Mouse (Mus musculus) T-cell, adult 2 months (primary cell): ENCODE results near the gene Rit1.
"Not testable (repeated sequence)": the region's sequence is repeated elsewhere in the genome, so short reads cannot be mapped to it uniquely, and the experiment has no call there.

ENCODE experiments used
- DNase-seq: peaks from one replicate; pipeline ENCODE4 v3.0.0; 2022; ENCODE audit warnings: low spot score

The Rit1 gene

DNA sequence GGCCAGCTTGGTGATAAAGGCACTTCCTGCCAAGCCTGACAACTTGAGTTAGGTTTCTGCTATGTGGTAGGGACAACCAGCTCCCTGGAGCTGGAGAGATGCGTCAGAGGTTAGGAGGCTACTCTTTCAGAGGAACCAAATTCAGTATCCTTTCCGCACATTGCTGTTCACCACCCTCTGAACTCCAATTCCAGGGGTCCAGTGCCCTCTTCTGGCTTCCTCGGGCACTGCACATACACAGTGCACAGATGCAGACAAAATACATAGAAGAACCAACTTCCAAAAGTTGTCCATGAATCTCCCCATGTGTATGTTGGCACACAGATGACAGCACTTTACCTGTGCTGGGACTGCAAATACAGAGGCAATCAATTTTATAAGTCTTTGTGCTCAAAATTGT is 22.0 kb downstream of the Rit1 start:
- peak; percentile 60 for DNase-seq

DNA sequence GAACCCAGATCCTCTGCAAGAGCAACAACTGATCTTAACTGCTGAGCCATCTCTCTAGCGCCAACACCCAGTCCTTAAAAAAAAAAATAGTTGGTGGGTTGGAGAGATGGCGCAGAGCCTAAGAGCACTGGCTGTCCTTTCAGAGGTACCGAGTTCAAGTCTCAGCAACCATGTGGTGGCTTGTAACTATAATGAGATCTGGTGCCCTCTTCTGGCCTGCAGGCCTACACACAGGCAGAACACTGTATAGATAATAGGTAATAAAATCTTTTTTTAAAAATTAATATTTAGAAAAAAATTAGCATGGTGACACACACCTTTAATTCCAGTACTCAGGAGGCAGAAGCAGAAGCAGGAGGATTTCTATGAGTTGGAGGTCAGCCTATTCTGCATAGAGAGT is 23.5 kb downstream of the Rit1 start:
- no peak for DNase-seq

DNA sequence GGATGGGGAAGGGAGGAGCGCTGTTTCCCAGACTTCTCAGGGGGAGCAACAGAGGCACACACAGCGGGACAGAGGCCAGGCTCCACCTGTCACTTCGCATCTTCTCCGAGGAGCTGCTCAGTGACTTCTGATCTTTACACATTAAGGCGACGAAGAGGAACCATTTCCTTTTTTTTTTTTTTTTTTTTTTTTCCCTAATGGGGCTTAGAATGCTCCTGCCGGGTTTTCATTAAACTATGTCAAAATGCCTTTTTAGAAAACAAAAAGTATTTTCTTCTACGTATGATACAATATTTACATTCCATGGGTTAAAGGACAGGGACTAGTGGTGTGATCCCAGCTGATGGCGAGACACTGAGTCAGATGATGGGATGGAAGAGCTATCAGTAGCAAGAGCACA is 28.9 kb downstream of the Rit1 start:
- DNase-seq, result no peak

DNA sequence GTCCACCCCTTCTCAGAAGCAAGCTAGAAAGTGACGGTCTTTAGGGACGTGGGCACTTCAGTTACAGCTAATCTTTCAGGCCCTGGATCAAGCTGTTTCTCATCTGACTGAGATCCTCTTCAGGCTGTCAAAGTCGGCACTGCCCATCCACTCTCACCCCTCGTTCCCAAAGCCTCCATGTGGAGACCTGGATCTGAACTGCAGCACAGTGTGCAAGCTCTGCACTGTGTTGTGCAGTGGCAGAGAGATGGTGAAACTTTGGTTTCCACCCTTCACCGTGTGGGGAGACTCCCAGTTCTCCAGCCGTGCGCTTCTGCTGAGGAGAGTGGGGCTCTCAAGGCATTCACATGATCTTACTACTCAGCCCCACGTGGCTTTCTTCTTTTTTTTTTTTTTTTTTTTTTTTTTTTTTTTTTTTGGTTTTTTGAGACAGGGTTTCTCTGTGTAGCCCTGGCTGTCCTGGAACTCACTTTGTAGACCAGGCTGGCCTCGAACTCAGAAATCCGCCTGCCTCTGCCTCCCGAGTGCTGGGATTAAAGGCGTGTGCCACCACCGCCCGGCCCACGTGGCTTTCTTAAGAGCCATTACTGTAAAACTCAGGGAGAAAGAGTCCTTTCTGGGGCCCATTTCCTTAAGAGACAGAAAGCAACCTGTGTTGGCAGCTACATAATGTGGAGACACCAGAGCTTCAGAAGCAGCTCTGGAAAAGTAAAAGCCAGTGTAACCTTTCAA is 29.7 kb downstream of the Rit1 start:
- DNase-seq, result no peak

DNA sequence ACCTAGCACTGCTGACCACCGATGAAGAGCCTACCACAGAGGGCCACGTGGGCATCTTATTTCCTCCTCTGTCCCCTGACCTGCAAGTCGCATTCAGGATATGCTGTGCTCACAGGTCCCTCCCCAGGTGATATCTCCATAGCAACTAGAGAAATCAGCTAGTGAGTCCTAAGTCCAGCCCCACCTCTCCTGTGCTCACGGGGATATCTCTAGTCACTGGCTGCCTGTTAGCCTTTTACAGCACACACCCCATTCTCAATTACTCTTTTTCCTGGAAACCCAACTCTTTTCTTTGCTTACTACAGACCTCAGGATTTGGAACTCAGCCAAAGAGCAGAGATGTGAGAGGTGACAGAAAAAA is 30.2 kb downstream of the Rit1 start:
- no peak for DNase-seq

DNA sequence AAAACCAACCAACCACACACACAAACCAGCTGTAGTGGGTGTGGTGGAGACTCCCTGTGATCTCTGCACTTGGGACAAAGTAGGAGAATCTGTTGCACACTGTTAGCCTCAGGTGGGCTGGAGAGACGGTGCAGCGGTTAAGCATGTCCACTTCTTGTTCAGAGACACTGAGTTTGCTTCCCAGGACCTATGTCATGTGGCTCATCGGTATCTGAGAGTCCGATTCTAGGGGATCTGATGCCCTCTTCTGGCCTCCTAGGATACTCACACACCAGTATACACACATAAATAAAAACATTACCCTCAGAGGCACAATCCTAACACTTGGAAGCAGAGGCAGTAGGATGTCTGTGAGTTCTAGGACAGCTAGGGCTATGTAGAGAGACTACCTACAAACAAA is 37.6 kb downstream of the Rit1 start:
- no peak for DNase-seq

DNA sequence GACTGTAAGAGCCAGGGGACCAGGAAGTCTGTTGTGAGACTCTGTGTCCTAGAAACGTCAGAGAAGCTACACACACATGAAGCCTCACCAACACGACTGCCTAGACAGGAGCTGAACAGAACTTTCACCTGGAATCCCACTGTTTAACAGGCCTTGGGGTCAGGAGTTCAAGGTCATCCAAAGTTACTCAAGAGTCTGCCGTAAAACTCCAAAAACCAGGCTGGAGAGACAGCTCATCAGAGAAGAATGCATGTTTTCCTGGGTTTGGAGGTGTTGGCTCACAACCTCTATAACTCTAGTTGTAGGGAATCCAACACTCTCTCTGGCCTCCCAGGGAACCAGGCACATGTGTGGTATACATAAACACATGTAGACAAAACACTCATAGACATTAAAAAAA is 38.9 kb downstream of the Rit1 start:
- DNase-seq, result no peak

DNA sequence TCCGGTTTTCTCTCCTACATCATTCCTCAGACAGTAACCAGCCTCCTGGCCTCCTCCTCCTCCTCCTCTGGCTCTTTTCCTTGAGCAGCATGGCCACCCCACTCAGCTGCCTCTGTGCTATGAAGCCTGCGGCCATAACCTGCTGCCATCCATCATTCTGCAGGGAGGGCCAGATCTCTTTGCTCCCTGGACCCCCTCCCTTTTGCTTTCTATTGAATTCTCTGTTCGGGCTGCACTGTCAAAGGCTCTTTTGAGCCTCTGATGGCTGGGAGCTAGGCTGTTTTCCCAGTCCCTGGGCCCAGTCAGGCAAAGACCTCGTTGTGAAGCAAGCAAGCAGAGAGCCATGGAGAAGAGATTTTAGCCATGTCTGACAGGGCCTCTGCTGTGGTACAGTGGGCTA is 39.6 kb downstream of the Rit1 start:
- DNase-seq, result no peak

DNA sequence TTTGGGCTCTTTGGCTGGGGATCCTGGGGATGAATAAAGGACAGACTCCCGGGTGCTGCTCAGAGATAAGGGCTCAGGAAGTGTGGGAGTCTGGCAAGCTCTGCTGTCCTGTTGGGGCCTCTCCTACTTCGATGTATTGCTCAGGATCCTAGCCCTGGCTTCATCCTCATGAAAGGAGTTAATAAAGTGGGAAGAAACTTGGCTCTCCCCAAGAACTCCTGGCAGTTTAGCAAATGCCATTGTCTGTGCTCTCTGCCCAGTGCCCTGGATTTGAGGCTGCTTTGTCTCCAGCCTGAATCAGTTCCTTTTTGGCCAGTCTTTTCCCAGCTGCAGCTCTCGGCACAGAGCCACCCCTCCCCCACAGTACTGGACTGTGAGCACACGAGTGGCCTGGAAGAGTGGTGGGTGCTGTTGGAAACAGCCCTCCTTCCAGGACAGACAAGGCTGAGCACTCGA is 41.4 kb downstream of the Rit1 start:
- DNase-seq, result no peak

DNA sequence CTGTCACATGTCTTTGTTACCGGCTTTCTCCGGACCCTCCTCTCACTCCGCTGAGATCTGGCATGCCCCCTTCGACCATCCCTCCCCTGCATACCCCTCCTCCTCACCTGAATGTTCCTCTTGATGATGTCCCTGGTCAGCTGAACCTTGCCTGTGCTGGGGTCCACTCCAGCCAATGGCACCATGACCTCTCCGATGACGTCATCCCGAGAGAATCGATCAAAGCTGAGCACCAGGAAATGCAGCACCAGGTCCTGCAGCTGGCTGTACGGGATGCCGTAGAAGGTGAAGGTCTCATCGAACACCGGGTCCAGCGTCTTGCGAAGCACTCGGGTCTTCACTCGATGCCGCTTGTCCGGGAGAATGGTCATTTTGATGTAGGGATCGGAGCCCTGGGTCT is 45.0 kb downstream of the Rit1 start:
- no peak for DNase-seq

DNA sequence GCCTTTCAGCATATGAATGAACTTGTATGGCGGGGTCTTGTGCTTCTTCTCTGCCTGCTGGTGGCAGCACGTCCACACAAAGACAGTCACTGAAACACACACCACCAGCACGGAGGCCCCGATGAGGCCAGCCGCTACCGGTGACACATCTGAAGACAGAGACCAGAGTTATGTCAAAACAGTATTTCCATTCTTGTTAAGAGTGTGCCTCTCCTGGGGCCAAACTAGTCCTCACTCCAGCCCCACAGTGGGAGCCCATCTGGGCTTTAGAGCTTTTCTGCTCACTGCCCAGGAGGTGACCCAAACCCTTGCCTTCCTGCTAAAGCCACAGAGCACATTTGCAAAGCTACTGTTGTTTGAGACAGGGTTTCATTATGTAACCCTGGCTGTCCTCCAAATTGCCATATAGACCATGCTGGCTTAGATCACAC is 45.8 kb downstream of the Rit1 start:
- DNase-seq, result peak; percentile 19

DNA sequence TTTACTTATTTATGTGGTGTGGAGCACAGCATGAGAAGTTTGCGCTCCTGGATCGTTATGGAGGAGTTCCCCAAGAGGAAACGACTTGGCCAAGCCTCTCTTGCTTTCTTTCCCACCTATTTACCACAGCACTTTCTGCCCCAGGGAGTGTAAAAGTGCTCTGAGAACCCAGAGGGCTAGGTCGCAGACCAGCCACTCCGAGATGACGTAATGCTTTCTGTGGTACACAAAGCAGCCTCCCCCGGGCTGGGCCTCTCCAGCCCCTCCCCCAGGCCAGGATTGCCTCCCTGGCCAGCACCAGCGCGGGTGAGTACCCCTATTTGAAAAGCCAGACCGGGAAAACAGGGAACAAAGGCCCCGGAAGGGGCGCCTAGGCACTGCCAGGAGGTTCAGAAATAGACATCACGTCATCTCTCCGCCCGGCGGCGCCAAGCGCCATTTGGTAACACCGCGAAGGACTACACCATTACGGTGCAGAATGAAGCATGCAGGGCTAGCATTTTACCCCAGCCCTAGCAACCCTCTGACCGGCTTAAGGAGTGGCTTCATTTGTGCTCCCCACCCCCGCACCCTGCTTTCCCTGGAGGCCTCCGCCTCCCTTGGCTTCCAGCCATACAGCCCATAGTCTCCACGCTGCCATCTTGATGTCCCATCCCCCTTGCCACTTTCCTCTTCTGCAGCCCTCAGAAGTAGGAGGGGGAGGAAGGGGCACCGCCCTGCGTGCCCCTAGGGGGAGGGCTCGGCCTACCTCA is 54.7 kb downstream of the Rit1 start:
- peak; percentile 67 for DNase-seq

DNA sequence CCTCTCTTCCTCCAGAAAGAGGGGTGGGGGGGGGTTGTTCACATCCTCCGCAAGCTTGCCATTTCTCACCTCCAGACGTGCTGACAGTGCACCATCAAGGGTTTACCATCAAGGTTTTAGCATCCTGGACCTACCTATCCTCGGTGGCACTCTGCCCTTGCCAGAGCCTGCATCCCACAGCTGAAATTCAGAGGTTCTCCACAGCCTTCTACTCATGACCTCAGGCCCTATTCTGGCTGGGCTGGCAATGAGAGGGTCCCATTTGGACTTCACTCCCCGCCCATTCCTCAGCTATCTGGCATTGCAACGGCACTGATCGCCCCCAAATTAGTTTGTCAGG is 55.3 kb downstream of the Rit1 start:
- not testable (repeated sequence) for DNase-seq

DNA sequence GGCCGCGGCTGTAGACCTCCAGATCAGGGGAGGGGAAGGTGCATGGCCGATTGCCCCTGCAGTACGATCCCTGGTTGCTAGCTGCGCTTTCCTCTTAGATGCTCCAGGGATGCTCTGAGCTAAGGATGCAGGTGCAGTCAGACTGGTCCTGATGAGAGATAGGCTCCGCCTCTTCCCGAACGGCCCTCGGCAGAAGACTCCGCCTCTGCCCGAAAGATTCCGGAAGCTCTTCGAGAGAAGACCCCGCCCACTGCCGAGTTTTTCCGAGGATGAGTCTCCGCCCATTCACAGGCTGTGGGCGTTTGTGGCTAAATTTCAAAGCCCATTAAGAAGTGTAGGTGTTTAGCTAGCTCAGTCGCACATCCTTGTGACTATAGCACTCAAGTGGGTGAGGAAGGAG is 55.8 kb downstream of the Rit1 start:
- DNase-seq, result peak; percentile 92

DNA sequence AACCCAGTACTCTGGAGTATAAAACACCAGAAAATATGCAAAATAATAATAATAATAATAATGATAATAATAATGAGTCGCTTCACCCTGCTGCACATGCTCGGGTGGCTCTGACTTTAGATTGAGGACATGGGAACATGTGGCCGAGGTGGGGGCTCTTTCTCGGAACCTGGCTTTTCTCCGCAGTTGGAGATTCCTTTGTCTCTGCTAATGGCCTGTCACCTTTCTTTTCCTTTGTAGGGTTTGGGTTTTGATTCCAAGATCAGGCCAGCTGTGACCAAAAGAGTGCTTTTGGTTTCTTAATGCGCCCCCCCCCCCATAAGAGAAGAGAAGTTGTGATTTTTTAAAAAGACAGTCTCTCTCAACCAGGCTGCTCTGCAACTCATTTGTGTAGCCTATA is 56.5 kb downstream of the Rit1 start:
- not testable (repeated sequence) for DNase-seq

DNA sequence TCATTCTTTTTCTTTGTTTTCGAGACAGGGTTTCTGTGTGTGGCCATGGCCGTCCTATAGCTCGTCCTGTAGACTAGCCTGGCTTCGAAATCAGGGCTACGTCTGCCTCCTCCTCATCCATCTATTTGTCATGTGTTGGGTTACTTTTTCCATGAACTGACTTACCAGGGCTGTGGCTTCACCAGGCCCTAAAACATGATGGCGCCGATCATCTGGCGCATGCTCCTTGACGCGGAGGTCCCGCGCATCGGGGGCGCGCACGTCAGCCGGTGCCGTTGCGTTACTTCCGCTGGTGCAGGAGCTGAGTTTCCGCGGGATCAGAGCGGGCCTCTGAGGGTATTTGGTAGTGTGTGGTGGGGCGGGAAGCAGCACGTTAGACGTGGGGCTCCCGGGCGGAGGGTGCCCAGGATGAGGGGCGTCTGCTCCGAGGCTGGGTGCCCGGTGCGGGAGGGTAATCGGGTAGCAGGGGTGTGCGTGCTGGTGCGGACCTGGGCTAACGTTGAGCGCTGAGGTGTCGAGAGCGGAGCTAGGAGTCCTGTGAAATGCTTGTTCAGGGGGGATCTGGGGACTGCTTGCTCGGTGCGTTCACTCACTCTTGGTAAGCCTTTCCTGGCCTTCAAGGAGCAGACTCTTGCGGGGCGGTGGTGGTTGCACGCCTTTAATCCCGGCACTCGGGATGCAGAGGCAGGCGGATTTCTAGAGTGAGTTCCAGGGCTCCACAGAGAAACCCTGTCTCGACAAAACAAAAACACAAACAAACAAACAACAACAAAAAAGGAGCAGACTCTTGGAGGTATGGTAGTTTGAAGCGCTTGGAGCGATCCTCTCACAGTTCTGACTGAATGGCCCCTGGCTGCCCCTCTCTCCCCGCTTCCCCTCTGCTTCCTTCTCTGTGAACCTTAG is 58.6 kb downstream of the Rit1 start, which contains the start of gene Syt11:
Gene Syt11 (minus strand): TSS at position 226 of the 903 bp plus-strand sequence.
- DNase-seq, result peak; percentile 36
